Mouse (Mus musculus) macrophage (primary cell): ENCODE data around the gene Calml3. TPM values are rescaled to one million over a fixed set of nuclear protein-coding genes. Genes with fewer than 3 reads are reported as not detected.

Experiments
- H3K27ac ChIP-seq: fragments of 350-480 bp; formaldehyde crosslinking; 2 replicates; pipeline ENCODE4 v1.9.0; 2021
- H3K36me3 ChIP-seq: fragments of 350-480 bp; formaldehyde crosslinking; 2 replicates; pipeline ENCODE4 v1.9.0; 2021; ENCODE audit errors: inconsistent target
- H3K4me3 ChIP-seq: fragments of 350-480 bp; formaldehyde crosslinking; 2 replicates; pipeline ENCODE4 v1.9.0; 2021; ENCODE audit errors: inconsistent target
- H3K79me2 ChIP-seq: fragments of 350-480 bp; formaldehyde crosslinking; 2 replicates; pipeline ENCODE4 v1.9.0; 2021; ENCODE audit errors: inconsistent target
- WGBS: methylation state at CpG from one replicate; pipeline ENCODE4 v1.1.7; 2026; ENCODE audit warnings: inconsistent platforms; ENCODE audit not compliant: missing documents; 5-methylcytosine and 5-hydroxymethylcytosine counted together
- polyA plus RNA-seq: library from polyadenylated mRNA; stranded (reverse); fragments of 250-400 nt; gene quantifications from 3 replicates; pipeline ENCODE4 v1.2.4, GENCODE M21; 2018; ENCODE audit warnings: inconsistent platforms

Calml3 gene
- polyA plus RNA-seq, 1 experiment from 2014 or later, result not detected

- Histone ChIP-seq H3K4me3 (no peak overlapping the region), H3K27ac (no peak overlapping the region), H3K79me2 (no peaks in the 10 kb centered on the region), H3K36me3 (no peaks in the 10 kb centered on the region)
- 90% methylated on average over 3 of the region's 3 CpGs for WGBS
Observed at GRCm38 (mm10) chr13:3799386-3799785, 4.7 kb downstream of the Calml3 start.

DNA sequence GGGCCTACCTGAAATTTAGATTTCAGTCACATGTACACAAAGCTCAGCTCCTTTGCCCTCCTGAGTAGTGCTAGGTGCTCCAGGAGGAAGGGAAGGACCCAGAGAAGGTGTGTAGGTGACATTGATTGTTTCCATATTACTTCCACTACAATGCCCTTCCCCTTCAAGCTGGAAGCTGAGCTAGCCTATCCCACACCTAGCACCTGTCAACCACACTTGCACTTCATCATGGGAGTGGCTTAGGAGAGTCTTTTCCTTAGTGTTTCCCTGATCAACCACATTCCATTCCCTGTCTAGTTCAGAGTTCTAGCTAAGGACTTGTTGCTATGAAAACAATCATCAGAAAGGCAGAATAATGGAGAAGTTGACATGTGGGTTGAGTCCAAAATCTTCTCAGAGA lies 5.4 kb downstream of the Calml3 start:
- Histone ChIP-seq H3K4me3 (no peak overlapping the region), H3K27ac (no peak overlapping the region), H3K36me3 (no peaks in the 10 kb centered on the region), H3K79me2 (no peaks in the 10 kb centered on the region)

DNA sequence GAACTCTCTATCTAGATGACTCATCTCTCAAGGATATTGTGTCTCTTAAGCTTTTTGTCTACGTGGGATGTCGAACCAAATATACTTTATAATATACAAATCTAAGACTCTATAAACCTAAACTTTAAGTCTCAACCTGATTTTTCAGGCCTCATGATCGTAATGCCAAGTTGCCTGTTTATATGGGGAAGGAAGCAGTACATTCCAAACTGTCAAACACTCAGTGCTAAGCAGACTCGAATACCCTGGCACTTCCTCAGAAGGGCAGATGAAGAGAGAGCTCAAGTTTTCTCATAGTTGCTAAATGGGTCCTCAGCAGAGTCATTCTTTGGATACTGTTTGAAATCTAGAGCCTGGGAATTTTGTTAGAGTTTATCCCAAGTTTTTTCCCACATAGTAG lies 7.5 kb downstream of the Calml3 start:
- no peaks in the 10 kb centered on the region for H3K79me2 ChIP-seq
- H3K36me3 ChIP-seq, result no peaks in the 10 kb centered on the region
- WGBS, result 54% methylated on average over 4 of the region's 4 CpGs
- no peak overlapping the region for H3K4me3 ChIP-seq
- H3K27ac ChIP-seq, result no peak overlapping the region

GRCm38 (mm10) chr13:3789531-3789930 lies 14.6 kb downstream of the Calml3 start:
- no peak overlapping the region for H3K27ac ChIP-seq
- no peaks in the 10 kb centered on the region for H3K79me2 ChIP-seq
- WGBS, result 96% methylated on average over 2 of the region's 2 CpGs
- no peak overlapping the region for H3K4me3 ChIP-seq
- no peaks in the 10 kb centered on the region for H3K36me3 ChIP-seq

GRCm38 (mm10) chr13:3788588-3788987 lies 15.5 kb downstream of the Calml3 start:
- Histone ChIP-seq H3K36me3 (no peaks in the 10 kb centered on the region), H3K27ac (no peak overlapping the region), H3K4me3 (no peak overlapping the region), H3K79me2 (no peaks in the 10 kb centered on the region)
- WGBS, result 94% methylated on average over 2 of the region's 2 CpGs

GRCm38 (mm10) chr13:3787644-3788043 lies 16.5 kb downstream of the Calml3 start:
- no peak overlapping the region for H3K27ac ChIP-seq
- no peak overlapping the region for H3K4me3 ChIP-seq
- 98% methylated on average over 3 of the region's 3 CpGs for WGBS
- H3K36me3 ChIP-seq, result no peaks in the 10 kb centered on the region
- H3K79me2 ChIP-seq, result no peaks in the 10 kb centered on the region

- Histone ChIP-seq H3K36me3 (no peaks in the 10 kb centered on the region), H3K4me3 (no peak overlapping the region), H3K27ac (no peak overlapping the region), H3K79me2 (no peaks in the 10 kb centered on the region)
- 91% methylated on average over 4 of the region's 4 CpGs for WGBS
Observed at GRCm38 (mm10) chr13:3787102-3787501, 17.0 kb downstream of the Calml3 start.

- no peaks in the 10 kb centered on the region for H3K36me3 ChIP-seq
- no peak overlapping the region for H3K27ac ChIP-seq
- no peaks in the 10 kb centered on the region for H3K79me2 ChIP-seq
- H3K4me3 ChIP-seq, result no peak overlapping the region
- 79% methylated on average over 2 of the region's 2 CpGs for WGBS
Observed at GRCm38 (mm10) chr13:3783621-3784020, 20.5 kb downstream of the Calml3 start.

DNA sequence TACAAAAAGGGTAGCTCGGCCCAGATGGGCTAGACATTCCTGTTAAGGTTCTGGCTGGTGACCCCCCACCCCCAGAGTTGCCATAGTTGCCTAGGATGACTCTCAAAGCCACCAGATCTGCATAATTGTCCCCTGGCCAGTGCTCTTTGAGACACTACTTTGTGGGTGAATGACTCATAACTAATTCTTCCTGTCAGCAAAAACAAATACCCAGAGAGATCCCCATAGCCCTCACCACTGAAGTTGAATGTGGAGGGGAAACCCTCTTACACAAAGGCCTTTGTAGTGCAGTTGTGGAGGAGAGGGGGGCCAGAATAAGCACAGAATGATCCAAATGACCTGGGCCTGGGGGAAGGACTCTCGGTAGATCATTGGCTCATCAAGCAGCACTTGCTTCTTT lies 21.6 kb downstream of the Calml3 start:
- Histone ChIP-seq H3K36me3 (no peaks in the 10 kb centered on the region), H3K27ac (peak overlapping the region; percentile 61), H3K4me3 (no peak overlapping the region), H3K79me2 (no peaks in the 10 kb centered on the region)
- WGBS, result 15% methylated on average over 2 of the region's 2 CpGs

DNA sequence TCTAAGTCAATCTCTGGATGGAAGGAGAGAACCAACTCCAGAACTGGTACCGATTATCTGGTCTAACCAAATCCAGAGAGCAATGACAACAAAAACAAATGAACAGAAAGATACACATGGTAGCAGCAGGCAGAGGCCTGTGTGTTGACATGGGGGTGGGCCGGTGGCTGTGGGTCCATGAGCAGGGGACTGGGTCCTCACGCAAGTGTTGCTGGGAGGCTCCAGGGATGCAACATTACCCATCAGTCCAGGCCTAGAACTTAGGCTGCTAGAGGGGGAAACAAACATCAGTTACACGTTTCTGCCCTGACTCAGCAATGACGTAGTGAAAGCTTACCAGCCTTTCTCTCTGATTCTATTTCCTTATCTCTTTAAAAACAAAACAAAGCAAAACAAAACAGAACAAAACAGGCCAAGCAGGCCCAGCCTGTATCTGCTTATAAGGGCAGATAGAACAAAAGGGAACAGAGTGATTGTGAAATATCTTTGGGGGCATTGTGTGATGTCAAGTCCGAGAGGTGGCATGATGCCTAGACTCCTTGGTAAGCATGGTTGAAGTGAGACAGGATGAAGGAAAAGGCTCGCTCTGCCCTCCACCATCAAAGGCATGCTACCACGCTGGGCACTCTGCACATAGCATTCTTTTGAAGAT lies 24.4 kb downstream of the Calml3 start:
- Histone ChIP-seq H3K4me3 (no peak overlapping the region), H3K36me3 (no peaks in the 10 kb centered on the region), H3K27ac (peak overlapping the region; percentile 4; the same call in 1 of the 2 replicates), H3K79me2 (no peaks in the 10 kb centered on the region)
- 44% methylated on average over 8 of the region's 8 CpGs for WGBS

- Histone ChIP-seq H3K79me2 (no peaks in the 10 kb centered on the region), H3K27ac (no peak overlapping the region), H3K36me3 (no peaks in the 10 kb centered on the region), H3K4me3 (no peak overlapping the region)
- WGBS, result 98% methylated on average over 4 of the region's 4 CpGs
Observed at GRCm38 (mm10) chr13:3778591-3779364, 25.3 kb downstream of the Calml3 start.

- Histone ChIP-seq H3K27ac (no peak overlapping the region), H3K79me2 (no peaks in the 10 kb centered on the region), H3K4me3 (no peak overlapping the region), H3K36me3 (no peaks in the 10 kb centered on the region)
- 88% methylated on average over 3 of the region's 5 CpGs for WGBS
Observed at GRCm38 (mm10) chr13:3777216-3777912, 26.8 kb downstream of the Calml3 start.

DNA sequence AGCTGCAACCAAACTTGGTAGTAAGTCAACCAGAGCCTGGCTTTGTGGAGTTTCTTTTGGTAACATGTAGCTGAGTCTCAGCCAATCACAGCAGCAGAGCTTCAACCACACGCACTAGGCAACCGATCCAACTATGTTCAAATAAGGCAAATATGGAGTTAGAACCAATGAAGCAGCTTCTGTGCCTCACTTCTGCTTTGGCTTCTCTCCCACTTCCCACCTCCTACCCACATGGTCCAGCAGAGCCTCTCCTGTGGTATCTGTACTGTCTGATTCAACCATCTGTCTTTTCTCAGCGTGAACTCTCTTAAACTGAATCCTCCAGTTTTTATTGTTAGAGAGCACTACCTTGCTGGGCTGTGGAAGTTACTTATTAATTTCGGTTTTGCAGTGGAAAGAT lies 27.7 kb downstream of the Calml3 start:
- no peaks in the 10 kb centered on the region for H3K36me3 ChIP-seq
- WGBS, result 40% methylated on average over 4 of the region's 4 CpGs
- no peak overlapping the region for H3K27ac ChIP-seq
- H3K79me2 ChIP-seq, result no peaks in the 10 kb centered on the region
- no peak overlapping the region for H3K4me3 ChIP-seq

GRCm38 (mm10) chr13:3774991-3775390 lies 29.1 kb downstream of the Calml3 start:
- 78% methylated on average over 4 of the region's 4 CpGs for WGBS
- no peak overlapping the region for H3K27ac ChIP-seq
- H3K36me3 ChIP-seq, result no peaks in the 10 kb centered on the region
- no peaks in the 10 kb centered on the region for H3K79me2 ChIP-seq
- no peak overlapping the region for H3K4me3 ChIP-seq

DNA sequence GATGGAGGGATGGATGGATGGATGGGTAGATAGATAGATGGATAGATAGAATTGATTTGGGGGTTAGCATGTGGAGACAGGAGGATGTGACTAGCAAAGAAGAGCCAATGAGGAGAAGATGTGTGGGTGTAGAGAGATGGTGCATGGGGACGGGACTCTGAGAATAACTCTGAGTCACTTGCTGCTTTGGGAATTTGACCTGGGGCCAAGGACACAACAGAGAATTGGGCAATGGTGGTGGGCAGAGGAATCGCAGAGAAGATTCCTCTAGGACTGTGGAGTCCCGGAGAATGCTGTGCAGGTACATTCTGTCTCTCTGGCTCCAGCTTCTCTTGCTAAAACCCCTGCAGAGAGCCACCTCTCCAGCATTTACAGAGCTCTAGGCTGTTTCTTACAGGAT lies 29.8 kb downstream of the Calml3 start:
- Histone ChIP-seq H3K79me2 (no peaks in the 10 kb centered on the region), H3K36me3 (no peaks in the 10 kb centered on the region), H3K27ac (no peak overlapping the region), H3K4me3 (no peak overlapping the region)
- 90% methylated on average over 3 of the region's 3 CpGs for WGBS
